Mouse (Mus musculus) embryonic fibroblast, embryonic 13.5 days (primary cell): ENCODE measurements at regions not wholly inside any gene's neighbourhood (a gene's known extent, or its start where the extent isn't known, plus 50 kb on each side); places are given as distances from the start of the nearest gene placed in this dataset.

ENCODE experiments used
- CTCF ChIP-seq: IDR thresholded peaks from 2 replicates; pipeline ENCODE4 v1.5.1; 2011; ENCODE audit warnings: mild to moderate bottlenecking, control low read depth, low read length, moderate library complexity, borderline replicate concordance; ENCODE audit not compliant: insufficient read depth
- POLR2A ChIP-seq: IDR thresholded peaks from 2 replicates; pipeline ENCODE4 v1.6.1; 2011; ENCODE audit warnings: low read depth, mild to moderate bottlenecking, control low read depth, low read length, moderate library complexity

GRCm38 (mm10) chr9:59162954-59163353 is 126.7 kb upstream of the Neo1 start:
- TF ChIP-seq POLR2A, result no peak
- TF ChIP-seq CTCF, result no peak
